Mouse (Mus musculus) lung, adult 10 weeks (tissue): ENCODE results near the gene Car5a. TPM values are rescaled to one million over a fixed set of nuclear protein-coding genes. Genes with fewer than 3 reads are reported as not detected.

ENCODE experiments used
- polyA plus RNA-seq: library from polyadenylated mRNA; stranded (reverse); fragments of 350-450 nt; fragmentation: Illumina TruSeq; extraction: RNeasy Lipid Tissue Mini Kit (QIAGEN cat#74804); gene quantifications from one replicate; pipeline ENCODE4 v1.2.3, GENCODE M21; 2014; ENCODE audit warnings: low read depth, low replicate concordance; ENCODE audit not compliant: insufficient read depth

Gene Car5a
- polyA plus RNA-seq, result not detected

DNA sequence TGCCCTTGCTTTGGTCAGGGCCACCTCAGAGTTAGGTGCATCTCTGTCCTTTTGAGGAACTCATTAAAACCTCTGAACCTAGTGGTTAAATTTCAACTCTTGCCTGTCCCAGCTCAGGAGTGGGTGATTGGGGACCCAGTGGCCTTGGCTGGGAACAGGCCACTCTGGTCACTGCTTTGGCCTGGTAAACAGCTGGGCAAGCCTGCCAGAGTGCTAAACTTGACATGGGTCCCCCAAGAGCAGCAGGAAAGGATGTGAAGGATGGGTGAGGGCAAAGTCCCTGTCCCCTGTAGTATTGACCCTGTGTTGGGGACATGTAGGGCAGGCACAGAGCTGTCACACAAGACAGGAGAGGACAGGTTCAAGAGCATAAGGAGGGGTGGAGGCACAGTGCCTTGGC, at the start of gene Car5a:
Gene Car5a (minus strand): TSS at position 74 of the 400 bp plus-strand sequence.

GRCm38 (mm10) chr8:121949222-121949800, 4.6 kb upstream of the Car5a start, which contains the start of gene Banp:
Banp (plus strand) TSS chr8:121949750.

GRCm38 (mm10) chr8:121907587-121908248, 37.0 kb downstream of the Car5a start, which contains the start of gene Slc7a5:
Slc7a5 (minus strand) TSS chr8:121907694.

Other genes with a start within 250 kb of the Car5a start
- not detected for gene Jph3, start 215.3 kb downstream of the Car5a start, polyA plus RNA-seq
- gene Klhdc4, start 115.3 kb downstream of the Car5a start, polyA plus RNA-seq, result 35.9 TPM
- 2.9 TPM for gene Slc7a5, start 37.2 kb downstream of the Car5a start, polyA plus RNA-seq
- 11.0 TPM for gene Banp, start 4.8 kb upstream of the Car5a start, polyA plus RNA-seq